Mouse (Mus musculus) Muller cell, postnatal 12 days (primary cell): Measurements from ENCODE around the gene Cd27.
A peak's percentile ranks its signal among the peaks of the same experiment; 100 is the strongest.

Experiments
- DNase-seq: peaks from one replicate; pipeline ENCODE4 v3.0.0-alpha.2; 2015; ENCODE audit errors: inconsistent ontology term

The Cd27 gene

GRCm38 (mm10) chr6:125213129-125213528 lies 23.7 kb downstream of the Cd27 start:
- DNase-seq, result no peak

- peak; percentile 25 for DNase-seq
These were observed 24.2 kb downstream of the Cd27 start for GRCm38 (mm10) chr6:125212621-125213020.

GRCm38 (mm10) chr6:125210436-125210835 lies 26.4 kb downstream of the Cd27 start:
- DNase-seq, result no peak

GRCm38 (mm10) chr6:125197166-125197565 lies 39.6 kb downstream of the Cd27 start:
- no peak for DNase-seq

GRCm38 (mm10) chr6:125196301-125196700 lies 40.5 kb downstream of the Cd27 start:
- DNase-seq, result no peak

- DNase-seq, result no peak
These were observed 41.2 kb downstream of the Cd27 start for GRCm38 (mm10) chr6:125195541-125196075.

GRCm38 (mm10) chr6:125193390-125193789 lies 43.4 kb downstream of the Cd27 start:
- no peak for DNase-seq

GRCm38 (mm10) chr6:125192841-125193240 lies 44.0 kb downstream of the Cd27 start:
- no peak for DNase-seq

GRCm38 (mm10) chr6:125192016-125192714 lies 44.6 kb downstream of the Cd27 start:
- peak; percentile 91 for DNase-seq

- peak; percentile 99 for DNase-seq
These were observed 45.3 kb downstream of the Cd27 start, which contains the start of the genes Ncapd2 and Mrpl51 for GRCm38 (mm10) chr6:125191332-125192015. Ncapd2 (minus strand) TSS chr6:125191701. Mrpl51 (plus strand) TSS chr6:125191801.

GRCm38 (mm10) chr6:125190816-125191215 lies 46.0 kb downstream of the Cd27 start:
- DNase-seq, result no peak

GRCm38 (mm10) chr6:125186203-125186602 lies 50.6 kb downstream of the Cd27 start:
- DNase-seq, result no peak
